Mouse (Mus musculus): ENCODE measurements around the gene Olfr1162.
"Not testable (repeated sequence)": the region's sequence is repeated elsewhere in the genome, so short reads cannot be mapped to it uniquely, and the experiment has no call there.

Gene Olfr1162

GRCm38 (mm10) chr2:88051029-88051428, at the start of gene Olfr1162:
Gene Olfr1162, minus strand, starts transcription at chr2:88051129.
- DNase-seq: no peak

GRCm38 (mm10) chr2:88093866-88094265, 42.9 kb upstream of the Olfr1162 start, which contains the start of gene Olfr1164:
Gene Olfr1164, minus strand, starts transcription at chr2:88093966.
- DNase-seq: no peak

- no peak for DNase-seq
Measured at GRCm38 (mm10) chr2:88071730-88072129, 20.8 kb upstream of the Olfr1162 start, which contains the start of gene Olfr1163. Gene Olfr1163, minus strand, starts transcription at chr2:88071830.

GRCm38 (mm10) chr2:88063587-88063986, 12.7 kb upstream of the Olfr1162 start:
- no peak for DNase-seq

GRCm38 (mm10) chr2:88037599-88037998, 13.3 kb downstream of the Olfr1162 start, which contains the start of gene Olfr73:
Gene Olfr73, minus strand, starts transcription at chr2:88037699.
- DNase-seq: no peak

GRCm38 (mm10) chr2:88022474-88022873, 28.5 kb downstream of the Olfr1162 start, which contains the start of gene Olfr1161:
Gene Olfr1161, plus strand, starts transcription at chr2:88022774.
- DNase-seq: not testable (repeated sequence)

GRCm38 (mm10) chr2:88007515-88008318, 43.2 kb downstream of the Olfr1162 start, which contains the start of gene Olfr1160:
Gene Olfr1160, minus strand, starts transcription at chr2:88008268.
- DNase-seq: no peak

All from thymus, postnatal 36 days (tissue).